Mouse (Mus musculus) embryonic fibroblast, embryonic 13.5 days (primary cell): ENCODE results near the gene Tspan4.

Source experiments
- CTCF ChIP-seq: IDR thresholded peaks from 2 replicates; pipeline ENCODE4 v1.5.1; 2011; ENCODE audit warnings: mild to moderate bottlenecking, control low read depth, low read length, moderate library complexity, borderline replicate concordance; ENCODE audit not compliant: insufficient read depth
- POLR2A ChIP-seq: IDR thresholded peaks from 2 replicates; pipeline ENCODE4 v1.6.1; 2011; ENCODE audit warnings: low read depth, mild to moderate bottlenecking, control low read depth, low read length, moderate library complexity

- TF ChIP-seq POLR2A (no peak), CTCF (peak; percentile 45; the same call in 1 of the 2 replicates)
These were observed 16.9 kb upstream of the Tspan4 start for GRCm38 (mm10) chr7:141457986-141458660.
